ENCODE assay signal across 8 mouse cellular contexts in the genomic region with DNA sequence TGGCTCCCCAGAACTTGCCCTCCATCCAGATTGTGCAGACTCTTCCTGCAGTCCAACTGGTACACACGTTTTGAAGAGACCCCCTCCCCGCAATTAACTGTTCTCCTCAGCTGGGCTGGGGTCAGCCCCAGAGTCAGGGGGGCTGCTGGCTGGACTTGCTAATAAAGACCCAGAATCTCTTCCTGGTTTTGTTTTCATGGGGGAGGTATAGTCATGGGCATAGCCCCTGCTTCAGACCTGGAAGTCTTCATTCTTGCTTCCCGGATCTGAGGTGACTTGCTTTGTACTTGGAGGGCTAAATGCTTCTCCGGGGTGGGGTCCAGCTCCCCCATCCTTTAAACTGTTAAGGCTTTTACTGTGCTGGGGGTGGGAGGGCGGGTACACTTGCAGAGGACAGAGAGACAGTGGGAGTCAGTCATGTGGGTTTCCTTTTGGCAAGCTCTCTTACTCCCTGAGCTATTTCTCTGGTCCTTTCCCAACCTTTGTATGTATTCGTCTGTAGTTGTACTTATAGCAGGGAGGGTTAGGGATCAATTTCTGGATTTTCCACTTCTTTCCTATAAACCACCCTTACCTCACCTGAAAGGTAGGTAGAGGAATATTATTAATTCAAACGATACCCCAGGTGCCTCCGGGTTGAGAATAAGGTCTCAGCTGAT. TPM values are rescaled to one million over a fixed set of nuclear protein-coding genes. Genes with fewer than 3 reads are reported as not detected.
DNase-seq lines count a peak whose midpoint lies in the region; ATAC-seq and TF ChIP-seq lines count a peak whose summit lies in the region.

A gene (plus strand): TSS at position 205 of the 659 bp plus-strand sequence.

- ATAC-seq in liver, embryonic 12.5 days = no peak

- peaks cover 76% of the 10 kb centered on the region for H3K4me1 ChIP-seq in heart, embryonic 10.5 days
- peaks cover 4 to 45% of the 10 kb centered on the region in 2 experiments; a peak in 3 of 4 replicates for H3K4me1 ChIP-seq in ES-E14 (ENCODE audit: control insufficient read depth in 2 of 2, insufficient read depth in 2 of 2, low read length in 2 of 2, poor library complexity in 1 of 2)
- peaks cover 68% of the 10 kb centered on the region for H3K4me1 ChIP-seq in hindbrain, embryonic 10.5 days (replicated peaks)
- H3K4me1 ChIP-seq in liver, embryonic 12.5 days = peaks cover 52% of the 10 kb centered on the region

- no peaks in the 10 kb centered on the region for H3K9me3 ChIP-seq in heart, embryonic 10.5 days
- H3K9me3 ChIP-seq in ES-E14 (ENCODE audit: control insufficient read depth, insufficient read depth, low read depth, low read length) = no peaks in the 10 kb centered on the region
- H3K9me3 ChIP-seq in hindbrain, embryonic 10.5 days = peaks cover 3% of the 10 kb centered on the region; the same call in 1 of the 2 replicates
- H3K9me3 ChIP-seq in liver, embryonic 12.5 days (replicated peaks) = no peaks in the 10 kb centered on the region

- H3K36me3 ChIP-seq in heart, embryonic 10.5 days = peaks cover 39% of the 10 kb centered on the region
- H3K36me3 ChIP-seq in ES-E14 (ENCODE audit: control insufficient read depth, insufficient read depth, low read length, poor library complexity, severe bottlenecking) = peaks cover 8% of the 10 kb centered on the region; the same call in 1 of the 2 replicates
- H3K36me3 ChIP-seq in hindbrain, embryonic 10.5 days = peaks cover 46% of the 10 kb centered on the region
- H3K36me3 ChIP-seq in liver, embryonic 12.5 days = peaks cover 39% of the 10 kb centered on the region

- H3K4me3 ChIP-seq in heart, embryonic 10.5 days = peak within 1 kb of the TSS; percentile 59
- H3K4me3 ChIP-seq in ES-E14 (ENCODE audit: insufficient read depth in 1 of 2, low read depth in 1 of 2, low read length in 2 of 2, poor library complexity in 1 of 2, severe bottlenecking in 1 of 2) = peak within 1 kb of the TSS; percentile 32 to 54; a peak in 3 of 4 replicates
- H3K4me3 ChIP-seq in hindbrain, embryonic 10.5 days = peak within 1 kb of the TSS; percentile 57
- H3K4me3 ChIP-seq in liver, embryonic 12.5 days = peak within 1 kb of the TSS; percentile 3; the same call in 1 of the 2 replicates

- DNase-seq in heart, embryonic 10.5 days (ENCODE audit: low spot score) = no peak
- no peak for DNase-seq in heart, postnatal 14 days
- DNase-seq in ES-E14 (ENCODE audit: low read depth, low spot score) = no peak
- no peak for DNase-seq in hindbrain, embryonic 10.5 days (ENCODE audit: low spot score)
- DNase-seq in urinary bladder, postnatal 25 days (ENCODE audit: low spot score) = no peak
- DNase-seq in embryo, embryonic 9.5 days (ENCODE audit: extremely low spot score) = no peak
- DNase-seq in adrenal gland, adult (ENCODE audit: inconsistent age in 2 of 2, low spot score in 1 of 2) = no peak

- H3K27ac ChIP-seq in heart, embryonic 10.5 days = peak within 1 kb of the TSS; percentile 83
- H3K27ac ChIP-seq in ES-E14 (ENCODE audit: insufficient read depth, low read depth, low read length, poor library complexity, severe bottlenecking) = no peak within 1 kb of the TSS
- peak within 1 kb of the TSS; percentile 90 for H3K27ac ChIP-seq in hindbrain, embryonic 10.5 days
- peak within 1 kb of the TSS; percentile 11 for H3K27ac ChIP-seq in liver, embryonic 12.5 days

- H3K27me3 ChIP-seq in heart, embryonic 10.5 days (ENCODE audit: insufficient read depth, poor library complexity, severe bottlenecking) = peaks cover 5% of the 10 kb centered on the region; the same call in 1 of the 2 replicates
- no peaks in the 10 kb centered on the region for H3K27me3 ChIP-seq in hindbrain, embryonic 10.5 days (ENCODE audit: insufficient read depth, poor library complexity, severe bottlenecking)
- peaks cover 56% of the 10 kb centered on the region for H3K27me3 ChIP-seq in liver, embryonic 12.5 days (replicated peaks)

- 35% methylated on average over 8 of the region's 8 CpGs for WGBS in heart, embryonic 10.5 days
- 31% methylated on average over 8 of the region's 8 CpGs for WGBS in hindbrain, embryonic 10.5 days
- WGBS in liver, embryonic 12.5 days (ENCODE audit: insufficient replicate concordance) = 29% methylated on average over 8 of the region's 8 CpGs

- no peak within 1 kb of the TSS for H3K9ac ChIP-seq in ES-E14 (ENCODE audit: insufficient read depth, low read depth, low read length, poor library complexity, severe bottlenecking)
- no peak within 1 kb of the TSS for H3K9ac ChIP-seq in liver, embryonic 12.5 days

- in situ Hi-C loops in ES-E14 (cut with MboI; ENCODE audit: low sequenced_read_pairs in 2 of 2, unreplicated experiment in 2 of 2) = no loop called here

- intact Hi-C loops in heart, postnatal 14 days (cut with DNase I) = loop anchor here (5.0 kb wide), 1 partner anchor 110 kb away; a partner anchor contains a TSS

- H3K4me2 ChIP-seq in liver, embryonic 12.5 days = peak within 1 kb of the TSS; percentile 56

TF ChIP-seq in ES-E14, 5 proteins besides CTCF, POLR2A, EP300 and RAD21:
- no peak for TF ChIP-seq CHD2 (IDR thresholded peaks at IDR 0.05; ENCODE audit: low read depth, low read length)
- no peak for TF ChIP-seq HCFC1 (IDR thresholded peaks at IDR 0.05; ENCODE audit: borderline replicate concordance, insufficient read depth, low read length)
- no peak for TF ChIP-seq ZC3H11A (IDR thresholded peaks at IDR 0.05; ENCODE audit: borderline replicate concordance, low read depth, low read length)

RNA-seq across cellular contexts. Expression of the gene that starts here (rescaled TPM):
- 4.3 and 5.5 TPM in 2 replicates for polyA plus RNA-seq in heart, embryonic 10.5 days (2016; fragmentation: Nextera tagmentation; extraction: Ambion mirVana)
- 1 to 10 TPM; 5.9 to 6.1 TPM for total RNA-seq in heart, postnatal 14 days (2021)
- 1.2 and 1.7 TPM in 2 replicates for total RNA-seq in ES-E14 (2012; rRNA removed)
- 5.2 and 9.6 TPM in 2 replicates for polyA plus RNA-seq in hindbrain, embryonic 10.5 days (2016; fragmentation: Nextera tagmentation; extraction: Ambion mirVana)
- 0.54 and 0.67 TPM in 2 replicates for polyA plus RNA-seq in liver, embryonic 12.5 days (2016; fragmentation: Nextera tagmentation; extraction: Ambion mirVana)

Comparison
In these comparisons a context has a peak if more than half of its experiments do, and no peak if none do; other contexts are left out.
1. H3K4me3 ChIP-seq: peak in every context shown above with its lines; median percentile 59 in heart, embryonic 10.5 days; 57 in hindbrain, embryonic 10.5 days; 43 in ES-E14; 3 in liver, embryonic 12.5 days.